Mouse (Mus musculus) telencephalon, adult 2 months (tissue): ENCODE results near the gene Junb.
A peak's percentile ranks its signal among the peaks of the same experiment; 100 is the strongest.

Experiments used
- DNase-seq: peaks from one replicate; pipeline ENCODE4 v3.0.0-alpha.2; 2011; ENCODE audit warnings: low read depth, low spot score

Junb gene

GRCm38 (mm10) chr8:84944478-84945160 lies 33.9 kb downstream of the Junb start:
- DNase-seq: peak; percentile 70

- DNase-seq: no peak
These were observed 34.8 kb downstream of the Junb start for GRCm38 (mm10) chr8:84943699-84944098.

GRCm38 (mm10) chr8:84937620-84938485 lies 40.7 kb downstream of the Junb start:
- no peak for DNase-seq

GRCm38 (mm10) chr8:84936962-84937546 lies 41.5 kb downstream of the Junb start, which contains the start of gene Mast1:
TSS of gene Mast1 (minus strand) at chr8:84937359.
- DNase-seq: peak; percentile 41

- no peak for DNase-seq
These were observed 42.2 kb downstream of the Junb start for GRCm38 (mm10) chr8:84936041-84936961.

GRCm38 (mm10) chr8:84935489-84935888 lies 43.0 kb downstream of the Junb start:
- no peak for DNase-seq

- DNase-seq: peak; percentile 62
These were observed 43.7 kb downstream of the Junb start for GRCm38 (mm10) chr8:84934860-84935259.

- peak; percentile 40 for DNase-seq
These were observed 44.6 kb downstream of the Junb start for GRCm38 (mm10) chr8:84933767-84934559.

GRCm38 (mm10) chr8:84930582-84930981 lies 47.9 kb downstream of the Junb start:
- DNase-seq: no peak

- no peak for DNase-seq
These were observed 49.8 kb downstream of the Junb start for GRCm38 (mm10) chr8:84928456-84929306.

GRCm38 (mm10) chr8:84927513-84927912 lies 51.0 kb downstream of the Junb start:
- DNase-seq: no peak

- no peak for DNase-seq
These were observed 53.0 kb downstream of the Junb start for GRCm38 (mm10) chr8:84925557-84925956.
